ENCODE assay signal across 8 mouse cellular contexts in the genomic region with DNA sequence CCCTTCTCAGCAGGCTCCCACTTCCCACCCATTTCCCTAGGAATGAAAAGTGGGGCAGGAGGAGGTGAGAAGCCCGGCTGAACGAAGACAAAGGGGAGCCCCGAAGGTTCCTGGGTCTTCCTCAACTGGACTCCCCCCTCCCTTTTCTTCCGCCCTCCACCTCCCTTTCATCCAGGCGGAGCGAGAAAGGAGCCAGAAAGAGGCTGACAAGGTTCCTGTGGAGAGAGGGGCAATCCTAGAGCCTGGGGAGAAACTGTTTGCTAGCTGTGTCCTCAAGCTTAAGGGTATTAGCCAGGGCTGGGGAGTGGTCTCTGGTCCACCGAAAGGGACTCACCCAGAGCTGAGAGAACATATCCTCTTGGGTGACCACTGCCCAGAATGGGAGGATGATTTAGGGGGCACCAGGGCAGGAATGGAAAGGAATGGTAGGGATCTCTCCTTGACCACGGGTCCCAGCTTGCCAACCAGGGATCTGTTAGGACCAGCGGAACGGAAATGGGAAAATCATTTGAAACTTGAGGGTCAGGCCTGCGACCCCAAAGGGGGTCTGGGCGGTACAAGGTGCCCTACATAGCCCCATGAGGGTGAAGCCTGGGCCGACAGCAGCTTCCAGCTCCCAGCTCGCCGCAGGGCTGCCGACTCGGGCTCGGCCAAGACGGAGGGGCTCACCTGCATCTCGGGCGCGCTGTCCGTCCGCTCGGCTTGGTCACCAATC.
DNase-seq lines count a peak whose midpoint lies in the region; ATAC-seq and TF ChIP-seq lines count a peak whose summit lies in the region.

No protein-coding gene starts in this region.

- H3K79me2 ChIP-seq in myocyte (ENCODE audit: control insufficient read depth, insufficient read depth), result no peaks in the 10 kb centered on the region

- H3K27me3 ChIP-seq in kidney, embryonic 15.5 days, result peaks cover 66% of the 10 kb centered on the region
- H3K27me3 ChIP-seq in embryonic facial prominence, embryonic 14.5 days (replicated peaks; ENCODE audit: control insufficient read depth, insufficient read depth, low read length), result peaks cover 44% of the 10 kb centered on the region
- 0 out of 2 replicates have a peak, but pooled peaks cover 4% of the 10 kb centered on the region for H3K27me3 ChIP-seq in hindbrain, postnatal 0 days (ENCODE audit: insufficient read depth, low read length)
- H3K27me3 ChIP-seq in myocyte (ENCODE audit: control insufficient read depth, insufficient read depth, insufficient read length), result peaks cover 45% of the 10 kb centered on the region

- no peak for DNase-seq in kidney, adult 9 months
- no peak for DNase-seq in embryonic facial prominence, embryonic 14.5 days (ENCODE audit: low spot score)
- peak; percentile 56 for DNase-seq in hindbrain, postnatal 0 days (ENCODE audit: low spot score)
- no peak for DNase-seq in natural killer cell, adult 2 months (ENCODE audit: low spot score in 2 of 2)
- DNase-seq in layer of hippocampus, postnatal 25 days (ENCODE audit: extremely low spot score in 1 of 2, low spot score in 1 of 2), result no peak
- no peak for DNase-seq in lung, postnatal 4 days

- H3K9ac ChIP-seq in kidney, embryonic 15.5 days, result peak overlapping the region; percentile 58
- H3K9ac ChIP-seq in embryonic facial prominence, embryonic 14.5 days (ENCODE audit: low read depth, low read length), result peak overlapping the region; percentile 83
- peak overlapping the region; percentile 95 for H3K9ac ChIP-seq in hindbrain, postnatal 0 days (replicated peaks; ENCODE audit: low read length)

- H3K4me2 ChIP-seq in kidney, embryonic 15.5 days, result peak overlapping the region; percentile 99
- H3K4me2 ChIP-seq in embryonic facial prominence, embryonic 14.5 days (ENCODE audit: low read depth, low read length), result peak overlapping the region; percentile 98
- peak overlapping the region; percentile 89 for H3K4me2 ChIP-seq in hindbrain, postnatal 0 days (ENCODE audit: low read depth, low read length)
- H3K4me2 ChIP-seq in myocyte (ENCODE audit: low read depth), result peak overlapping the region; percentile 77

- no peaks in the 10 kb centered on the region for H3K9me3 ChIP-seq in kidney, embryonic 15.5 days (replicated peaks)
- H3K9me3 ChIP-seq in embryonic facial prominence, embryonic 14.5 days (ENCODE audit: control insufficient read depth, low read length), result no peaks in the 10 kb centered on the region
- H3K9me3 ChIP-seq in hindbrain, postnatal 0 days (ENCODE audit: low read length), result no peaks in the 10 kb centered on the region

- under 1% methylated on average over 25 of the region's 25 CpGs for WGBS in kidney, embryonic 15.5 days
- WGBS in embryonic facial prominence, embryonic 14.5 days, result 4% methylated on average over 12 of the region's 25 CpGs
- WGBS in hindbrain, postnatal 0 days, result 2% methylated on average over 24 of the region's 25 CpGs

- peaks cover 36% of the 10 kb centered on the region for H3K4me1 ChIP-seq in kidney, embryonic 15.5 days
- H3K4me1 ChIP-seq in embryonic facial prominence, embryonic 14.5 days (ENCODE audit: control insufficient read depth, insufficient read depth, low read length), result no peaks in the 10 kb centered on the region
- H3K4me1 ChIP-seq in hindbrain, postnatal 0 days (ENCODE audit: insufficient read depth, low read length), result peaks cover 27% of the 10 kb centered on the region

- no peaks in the 10 kb centered on the region for H3K36me3 ChIP-seq in kidney, embryonic 15.5 days
- no peaks in the 10 kb centered on the region for H3K36me3 ChIP-seq in embryonic facial prominence, embryonic 14.5 days (ENCODE audit: control insufficient read depth, insufficient read depth, low read length)
- H3K36me3 ChIP-seq in hindbrain, postnatal 0 days (ENCODE audit: insufficient read depth, low read length), result no peaks in the 10 kb centered on the region
- no peaks in the 10 kb centered on the region for H3K36me3 ChIP-seq in myocyte (ENCODE audit: control insufficient read depth, insufficient read depth)

- TF ChIP-seq CTCF in hindbrain, postnatal 0 days (IDR thresholded peaks at IDR 0.05; ENCODE audit: low read depth), result no peak

- H3K4me3 ChIP-seq in kidney, embryonic 15.5 days (replicated peaks), result peak overlapping the region; percentile 62
- H3K4me3 ChIP-seq in embryonic facial prominence, embryonic 14.5 days (ENCODE audit: low read depth, low read length), result peak overlapping the region; percentile 72
- peak overlapping the region; percentile 89 for H3K4me3 ChIP-seq in hindbrain, postnatal 0 days (ENCODE audit: low read length)
- H3K4me3 ChIP-seq in myocyte, result no peak overlapping the region

- H3K27ac ChIP-seq in kidney, embryonic 15.5 days, result no peak overlapping the region
- no peak overlapping the region for H3K27ac ChIP-seq in embryonic facial prominence, embryonic 14.5 days (replicated peaks; ENCODE audit: low read depth, low read length)
- peak overlapping the region; percentile 96 for H3K27ac ChIP-seq in hindbrain, postnatal 0 days

- peak overlapping the region; percentile 8 for H3ac ChIP-seq in myocyte (ENCODE audit: control insufficient read depth, insufficient read length)

- TF ChIP-seq POLR2A in myocyte (IDR thresholded peaks at IDR 0.05; ENCODE audit: insufficient read length, low read depth), result no peak

- no peak; the same call in 1 of the 2 replicates for ATAC-seq in kidney, embryonic 15.5 days (replicated peaks; ENCODE audit: low FRiP score)
- ATAC-seq in embryonic facial prominence, embryonic 14.5 days (ENCODE audit: low read depth), result no peak
- ATAC-seq in hindbrain, postnatal 0 days, result no peak

TF ChIP-seq in myocyte, 11 proteins besides CTCF, POLR2A, EP300 and RAD21:
- TF ChIP-seq SRF (IDR thresholded peaks at IDR 0.05; ENCODE audit: control insufficient read depth, insufficient read length, low read depth) (no peak), MYOG (IDR thresholded peaks at IDR 0.05; ENCODE audit: control insufficient read depth in 1 of 3, insufficient read depth in 1 of 3, insufficient read length in 2 of 3, low read depth in 2 of 3) (no peak), USF1 (IDR thresholded peaks at IDR 0.05; ENCODE audit: low read depth) (no peak), TCF3 (IDR thresholded peaks at IDR 0.05; ENCODE audit: insufficient read length, low read depth) (no peak), E2F4 (IDR thresholded peaks at IDR 0.05; ENCODE audit: insufficient read depth) (no peak), MAX (IDR thresholded peaks at IDR 0.05; ENCODE audit: low read depth) (no peak), POLR2AphosphoS2 (IDR thresholded peaks at IDR 0.05; ENCODE audit: insufficient read length, low read depth) (no peak), CEBPB (IDR thresholded peaks at IDR 0.05; ENCODE audit: insufficient read depth, poor library complexity, severe bottlenecking) (no peak), TCF12 (IDR thresholded peaks at IDR 0.05; ENCODE audit: insufficient read depth, poor library complexity, severe bottlenecking) (no peak), MYOD1 (IDR thresholded peaks at IDR 0.05; ENCODE audit: control insufficient read depth in 1 of 3, insufficient read length in 2 of 3, low read depth in 2 of 3) (no peak), REST (IDR thresholded peaks at IDR 0.05; ENCODE audit: insufficient read depth, insufficient read length) (no peak)
